Mouse (Mus musculus): Measurements from ENCODE around the gene Mb. TPM values are rescaled to one million over a fixed set of nuclear protein-coding genes. Genes with fewer than 3 reads are reported as not detected.
A peak's percentile ranks its signal among the peaks of the same experiment; 100 is the strongest.
"Not testable (repeated sequence)": the region's sequence is repeated elsewhere in the genome, so short reads cannot be mapped to it uniquely, and the experiment has no call there.

Mb gene
- total RNA-seq, 1 experiment from 2014 or later = 6.8 TPM

GRCm38 (mm10) chr15:77065259-77065852, 14.9 kb upstream of the Mb start:
- DNase-seq = peak; percentile 61

GRCm38 (mm10) chr15:77062746-77063145, 12.3 kb upstream of the Mb start:
- DNase-seq = no peak

- not testable (repeated sequence) for DNase-seq
Measured at GRCm38 (mm10) chr15:77059416-77059815, 8.9 kb upstream of the Mb start.

- no peak for DNase-seq
Measured at GRCm38 (mm10) chr15:77058566-77058965, 8.1 kb upstream of the Mb start.

- no peak for DNase-seq
Measured at GRCm38 (mm10) chr15:77056791-77057051, 6.3 kb upstream of the Mb start.

GRCm38 (mm10) chr15:77056001-77056790, 5.7 kb upstream of the Mb start:
- no peak for DNase-seq

- DNase-seq = no peak
Measured at GRCm38 (mm10) chr15:77054611-77055175, 4.2 kb upstream of the Mb start.

- DNase-seq = no peak
Measured at GRCm38 (mm10) chr15:77053021-77053420, 2.6 kb upstream of the Mb start.

GRCm38 (mm10) chr15:77052176-77052575, 1.7 kb upstream of the Mb start:
- no peak for DNase-seq

- peak; percentile 69 for DNase-seq
Measured at GRCm38 (mm10) chr15:77045609-77046008, 4.9 kb downstream of the Mb start.

GRCm38 (mm10) chr15:77044597-77045320, 5.7 kb downstream of the Mb start, which contains the start of gene Apol6:
Apol6 (plus strand) TSS chr15:77044729.
- DNase-seq = peak; percentile 47

GRCm38 (mm10) chr15:77040784-77041183, 9.7 kb downstream of the Mb start:
- DNase-seq = no peak

GRCm38 (mm10) chr15:77039211-77039700, 11.2 kb downstream of the Mb start:
- DNase-seq = no peak

GRCm38 (mm10) chr15:77037278-77038161, 12.9 kb downstream of the Mb start:
- peak; percentile 75 for DNase-seq

GRCm38 (mm10) chr15:77036989-77037277, 13.5 kb downstream of the Mb start:
- no peak for DNase-seq

GRCm38 (mm10) chr15:77036320-77036988, 14.0 kb downstream of the Mb start:
- DNase-seq = peak; percentile 89

- DNase-seq = no peak
Measured at GRCm38 (mm10) chr15:77035643-77036042, 14.8 kb downstream of the Mb start.

GRCm38 (mm10) chr15:77034526-77034925, 15.9 kb downstream of the Mb start:
- no peak for DNase-seq

GRCm38 (mm10) chr15:77031271-77031670, 19.2 kb downstream of the Mb start:
- no peak for DNase-seq

- DNase-seq = peak; percentile 72
Measured at GRCm38 (mm10) chr15:77029331-77029991, 21.0 kb downstream of the Mb start.

- peak; percentile 11 for DNase-seq
Measured at GRCm38 (mm10) chr15:77027675-77028074, 22.8 kb downstream of the Mb start.

Data from adrenal gland, postnatal 14 days (tissue).